Mouse (Mus musculus) kidney, postnatal 0 days (tissue): ENCODE measurements around the gene Rhob. TPM values are rescaled to one million over a fixed set of nuclear protein-coding genes. Genes with fewer than 3 reads are reported as not detected.

Experiments used
- ATAC-seq: fragments of 200-750 bp; cut with Nextera tagmentation; replicated peaks from 2 replicates; pipeline ENCODE4 v1.8.0; 2017; ENCODE audit warnings: low read depth, moderate number of reproducible peaks, moderate TSS enrichment, moderate library complexity; ENCODE audit not compliant: low FRiP score
- DNase-seq: peaks from one replicate; pipeline ENCODE4 v3.0.0-alpha.2; 2016; ENCODE audit warnings: low spot score
- H3K27ac ChIP-seq: fragments of 300-500 bp; sonication (generic); 2 replicates; pipeline ENCODE4 v1.5.1; 2014; ENCODE audit warnings: mild to moderate bottlenecking
- H3K27me3 ChIP-seq: fragments of 300-500 bp; sonication (generic); 2 replicates; pipeline ENCODE4 v1.6.1; 2014; ENCODE audit warnings: low read length, mixed read lengths; ENCODE audit not compliant: insufficient read depth
- H3K36me3 ChIP-seq: fragments of 300-500 bp; sonication (generic); 2 replicates; pipeline ENCODE4 v1.6.1; 2014; ENCODE audit warnings: low read length, mixed read lengths; ENCODE audit not compliant: insufficient read depth
- H3K4me1 ChIP-seq: fragments of 300-500 bp; sonication (generic); replicated peaks from 2 replicates; pipeline ENCODE4 v1.6.1; 2014; ENCODE audit warnings: antibody characterized with exemption, low read length, mixed read lengths; ENCODE audit not compliant: insufficient read depth
- H3K4me2 ChIP-seq: fragments of 300-500 bp; sonication (generic); 2 replicates; pipeline ENCODE4 v1.6.1; 2014; ENCODE audit warnings: mild to moderate bottlenecking, low read length, moderate library complexity, mixed read lengths
- H3K4me3 ChIP-seq: fragments of 300-500 bp; sonication (generic); replicated peaks from 2 replicates; pipeline ENCODE4 v1.5.1; 2014; ENCODE audit warnings: low read depth, low read length
- H3K9ac ChIP-seq: fragments of 300-500 bp; sonication (generic); 2 replicates; pipeline ENCODE4 v1.6.1; 2014; ENCODE audit warnings: low read depth, low read length
- H3K9me3 ChIP-seq: fragments of 300-500 bp; sonication (generic); replicated peaks from 2 replicates; pipeline ENCODE4 v1.6.1; 2016; ENCODE audit warnings: low read length, inconsistent platforms, mixed read lengths
- CTCF ChIP-seq: IDR thresholded peaks from 2 replicates; pipeline ENCODE4 v1.5.1; 2016; ENCODE audit warnings: antibody characterized with exemption, low read depth, mild to moderate bottlenecking, moderate library complexity
- WGBS: fragments of 180-500 bp; shearing (Covaris S2); extraction: QIAGEN DNeasy Blood & Tissue Kit; methylation state at CpG from one replicate; pipeline ENCODE4 v1.1.7; 2014; 5-methylcytosine and 5-hydroxymethylcytosine counted together
- polyA plus RNA-seq: library from polyadenylated mRNA; unstranded; fragments of >200 nt; fragmentation: Nextera tagmentation; extraction: Ambion mirVana; gene quantifications from 2 replicates; pipeline ENCODE4 v1.2.1, GENCODE M21; 2015

The Rhob gene
- polyA plus RNA-seq, 1 experiment from 2014 or later: 53.6 TPM

DNA sequence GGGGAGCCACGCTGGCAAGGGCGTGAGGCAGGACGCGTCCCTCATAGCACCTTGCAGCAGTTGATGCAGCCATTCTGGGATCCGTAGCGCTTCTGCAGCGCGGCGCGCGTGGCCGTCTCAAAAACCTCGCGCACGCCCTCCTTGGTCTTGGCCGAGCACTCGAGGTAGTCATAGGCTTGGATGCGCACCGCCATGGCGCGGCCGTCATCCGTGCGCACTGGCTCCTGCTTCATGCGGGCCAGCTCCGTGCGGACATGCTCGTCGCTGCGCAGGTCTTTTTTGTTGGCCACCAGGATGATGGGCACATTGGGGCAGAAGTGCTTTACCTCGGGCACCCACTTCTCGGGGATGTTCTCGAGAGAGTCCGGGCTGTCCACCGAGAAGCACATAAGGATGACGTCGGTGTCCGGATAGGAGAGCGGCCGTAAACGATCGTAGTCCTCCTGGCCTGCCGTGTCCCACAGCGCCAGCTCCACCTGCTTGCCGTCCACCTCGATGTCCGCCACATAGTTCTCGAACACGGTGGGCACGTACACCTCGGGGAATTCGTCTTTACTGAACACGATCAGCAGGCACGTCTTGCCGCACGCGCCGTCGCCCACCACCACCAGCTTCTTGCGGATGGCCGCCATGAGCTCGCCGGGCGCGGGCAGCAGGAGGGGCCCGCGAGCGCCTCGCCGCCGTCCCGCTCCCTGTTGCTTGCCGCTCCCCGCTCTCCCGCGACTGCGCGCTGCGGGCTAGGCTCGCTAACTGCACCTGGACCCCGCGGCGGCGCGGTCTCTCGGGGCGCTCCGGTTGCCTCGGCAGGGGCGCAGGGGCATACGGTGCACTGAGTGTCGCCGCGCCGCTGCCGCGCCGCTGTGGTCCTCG, 573 bp downstream of the Rhob start:
- no peaks in the 10 kb centered on the region for H3K9me3 ChIP-seq
- TF ChIP-seq CTCF: no peak; the same call in 1 of the 2 replicates
- H3K9ac ChIP-seq: peak overlapping the region; percentile 94
- under 1% methylated on average over 99 of the region's 99 CpGs for WGBS
- peak overlapping the region; percentile 83 for H3K4me2 ChIP-seq
- H3K4me3 ChIP-seq: peak overlapping the region; percentile 78
- peaks cover 7% of the 10 kb centered on the region for H3K4me1 ChIP-seq
- ATAC-seq (peak; percentile 34), DNase-seq (peak; percentile 84)
- H3K36me3 ChIP-seq: no peaks in the 10 kb centered on the region
- no peaks in the 10 kb centered on the region for H3K27me3 ChIP-seq
- H3K27ac ChIP-seq: peak overlapping the region; percentile 99

DNA sequence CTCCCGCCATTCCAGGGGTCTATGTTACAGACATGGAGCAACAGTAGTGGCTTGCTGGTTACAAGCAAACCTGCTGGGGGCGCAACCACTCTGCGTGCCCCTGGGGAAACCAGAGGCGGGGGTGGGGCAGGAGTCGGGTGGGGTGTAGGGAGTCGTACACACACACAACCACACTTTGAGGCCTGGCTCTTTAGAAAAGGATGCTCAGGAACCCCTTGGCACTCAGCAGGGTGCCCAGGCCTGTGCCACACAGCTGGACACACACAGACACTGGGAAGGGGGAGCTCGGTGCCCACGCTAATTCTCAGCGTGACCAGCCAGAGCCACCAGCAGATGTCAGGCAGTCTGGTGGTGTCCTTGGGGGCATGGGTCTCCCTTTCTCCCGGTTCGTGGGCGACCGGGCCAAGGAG, 1.2 kb downstream of the Rhob start:
- peak overlapping the region; percentile 83 for H3K4me2 ChIP-seq
- peaks cover 7% of the 10 kb centered on the region for H3K4me1 ChIP-seq
- H3K9ac ChIP-seq: peak overlapping the region; percentile 94
- no peaks in the 10 kb centered on the region for H3K27me3 ChIP-seq
- WGBS: 3% methylated on average over 9 of the region's 13 CpGs
- peak overlapping the region; percentile 99 for H3K27ac ChIP-seq
- ATAC-seq (peak; percentile 1; the same call in 1 of the 2 replicates), DNase-seq (peak; percentile 42)
- peak; percentile 11; the same call in 1 of the 2 replicates for TF ChIP-seq CTCF
- H3K4me3 ChIP-seq: peak overlapping the region; percentile 78
- no peaks in the 10 kb centered on the region for H3K36me3 ChIP-seq
- H3K9me3 ChIP-seq: no peaks in the 10 kb centered on the region

DNA sequence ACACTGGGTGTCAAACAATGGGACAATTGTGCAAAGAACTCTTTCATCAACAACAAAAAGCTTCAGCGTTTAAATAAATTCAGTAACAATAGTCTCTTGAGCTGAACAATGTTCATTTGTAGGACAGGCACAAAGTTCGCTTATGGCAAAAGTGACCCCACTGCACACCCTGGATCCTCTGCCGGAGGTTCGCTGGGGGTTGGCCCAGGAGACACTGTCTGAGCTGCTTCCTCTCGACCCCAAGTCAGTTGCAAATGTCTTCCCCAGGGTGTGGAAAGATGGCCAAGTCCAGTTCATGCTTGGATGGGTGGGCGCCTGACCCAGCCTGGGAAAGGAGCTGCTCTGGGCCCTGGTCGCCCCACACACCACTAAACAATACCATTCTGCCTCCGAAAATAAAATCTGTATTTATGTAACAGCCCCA, 1.6 kb downstream of the Rhob start:
- WGBS: 20% methylated on average over 8 of the region's 8 CpGs
- ATAC-seq (no peak), DNase-seq (peak; percentile 35)
- no peaks in the 10 kb centered on the region for H3K27me3 ChIP-seq
- no peak for TF ChIP-seq CTCF
- H3K4me2 ChIP-seq: peak overlapping the region; percentile 83
- H3K4me3 ChIP-seq: peak overlapping the region; percentile 78
- peak overlapping the region; percentile 94 for H3K9ac ChIP-seq
- peaks cover 7% of the 10 kb centered on the region for H3K4me1 ChIP-seq
- H3K27ac ChIP-seq: peak overlapping the region; percentile 99
- no peaks in the 10 kb centered on the region for H3K9me3 ChIP-seq
- H3K36me3 ChIP-seq: no peaks in the 10 kb centered on the region

DNA sequence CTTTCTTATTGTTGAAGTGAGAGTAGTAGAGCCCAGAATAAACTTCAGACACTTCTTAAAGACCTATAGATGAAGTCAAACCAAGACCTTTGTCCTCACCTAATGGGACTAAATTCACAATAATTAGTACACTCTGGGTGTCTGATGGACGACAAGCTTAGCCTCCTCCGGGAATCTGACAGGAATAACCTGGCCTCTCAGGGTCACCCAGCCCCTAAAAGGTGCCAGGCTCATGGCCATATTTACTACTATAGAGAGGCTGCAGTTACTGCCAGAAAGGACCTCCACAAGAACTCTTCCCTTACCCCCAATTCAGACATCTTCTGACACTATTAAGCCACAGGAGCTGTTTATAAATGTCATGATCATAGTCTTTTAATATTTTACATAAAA, 2.5 kb downstream of the Rhob start:
- Histone ChIP-seq H3K4me1 (peaks cover 7% of the 10 kb centered on the region), H3K4me3 (peak overlapping the region; percentile 78), H3K4me2 (peak overlapping the region; percentile 83), H3K9ac (peak overlapping the region; percentile 94; the same call in 1 of the 2 replicates), H3K27me3 (no peaks in the 10 kb centered on the region), H3K27ac (no peak overlapping the region), H3K9me3 (no peaks in the 10 kb centered on the region), H3K36me3 (no peaks in the 10 kb centered on the region)
- ATAC-seq (no peak), DNase-seq (no peak)
- 15% methylated on average over 2 of the region's 2 CpGs for WGBS
- TF ChIP-seq CTCF: no peak

DNA sequence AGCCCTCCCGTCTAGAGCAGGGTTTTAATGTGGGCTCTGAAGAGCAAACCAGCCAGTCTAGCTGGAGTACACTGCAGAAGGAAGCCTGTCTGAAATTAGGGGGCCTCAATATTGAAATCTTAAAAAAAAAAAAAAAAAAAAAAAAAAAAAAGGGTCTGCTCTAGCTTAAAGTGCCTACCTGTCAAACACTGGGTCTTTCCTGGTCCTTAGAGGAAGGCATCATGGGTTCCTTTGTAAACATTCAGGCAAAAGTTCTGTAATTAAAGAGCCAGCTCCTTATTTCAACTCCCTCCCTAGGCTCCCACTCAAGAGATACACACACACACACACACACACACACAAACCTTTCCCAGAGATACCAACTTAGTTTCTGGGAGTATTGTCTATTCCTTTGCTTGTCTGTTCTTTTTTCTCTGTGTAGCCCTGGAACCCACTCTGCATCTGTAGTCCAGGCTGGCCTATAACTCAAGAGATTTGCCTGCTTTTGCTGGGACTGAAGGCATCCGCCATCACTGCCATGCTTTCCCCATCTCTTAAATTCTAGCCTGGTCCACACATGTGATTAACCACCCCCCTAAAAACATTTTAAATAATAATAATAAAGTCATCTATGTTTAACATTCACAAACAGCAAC, 3.0 kb downstream of the Rhob start:
- ATAC-seq (no peak), DNase-seq (no peak)
- peak overlapping the region; percentile 76 for H3K27ac ChIP-seq
- H3K4me1 ChIP-seq: peaks cover 7% of the 10 kb centered on the region
- no peaks in the 10 kb centered on the region for H3K36me3 ChIP-seq
- H3K9ac ChIP-seq: 0 out of 2 replicates have a peak overlapping the region, but pooled peaks have one; percentile 94
- no peaks in the 10 kb centered on the region for H3K27me3 ChIP-seq
- WGBS: 51% methylated on average over 2 of the region's 2 CpGs
- H3K4me2 ChIP-seq: peak overlapping the region; percentile 83
- H3K4me3 ChIP-seq: peak overlapping the region; percentile 78
- no peak for TF ChIP-seq CTCF
- no peaks in the 10 kb centered on the region for H3K9me3 ChIP-seq
